Mouse (Mus musculus): Measurements from ENCODE around the gene Grk2. TPM values are rescaled to one million over a fixed set of nuclear protein-coding genes. Genes with fewer than 3 reads are reported as not detected.
"Not testable (repeated sequence)": the region's sequence is repeated elsewhere in the genome, so short reads cannot be mapped to it uniquely, and the experiment has no call there.

The Grk2 gene
- polyA plus RNA-seq, 1 experiment from 2014 or later: 14.8 TPM

- H3K36me3 ChIP-seq: no peaks in the 10 kb centered on the region
- peak overlapping the region; percentile 85 for H3K27ac ChIP-seq
- peak overlapping the region; percentile 75 for H3K4me3 ChIP-seq
- 1% methylated on average over 41 of the region's 41 CpGs for whole genome bisulfite sequencing
- H3K27me3 ChIP-seq (ENCODE audit: insufficient read depth, poor library complexity, severe bottlenecking): peaks cover 12% of the 10 kb centered on the region
- peak; percentile 92 for DNase-seq (ENCODE audit: low spot score)
- H3K4me1 ChIP-seq (replicated peaks): peaks cover 13% of the 10 kb centered on the region
- H3K9me3 ChIP-seq: no peaks in the 10 kb centered on the region
These were observed 48.7 kb downstream of the Grk2 start for GRCm38 (mm10) chr19:4257216-4257896.

GRCm38 (mm10) chr19:4255583-4256162 lies 50.3 kb downstream of the Grk2 start:
- no peak for DNase-seq (ENCODE audit: low spot score)
- H3K27me3 ChIP-seq (ENCODE audit: insufficient read depth, poor library complexity, severe bottlenecking): peaks cover 12% of the 10 kb centered on the region
- no peak overlapping the region for H3K4me3 ChIP-seq
- H3K4me1 ChIP-seq (replicated peaks): peaks cover 9% of the 10 kb centered on the region
- no peak overlapping the region for H3K27ac ChIP-seq
- no peaks in the 10 kb centered on the region for H3K36me3 ChIP-seq
- H3K9me3 ChIP-seq: no peaks in the 10 kb centered on the region
- 74% methylated on average over 11 of the region's 11 CpGs for WGBS

DNA sequence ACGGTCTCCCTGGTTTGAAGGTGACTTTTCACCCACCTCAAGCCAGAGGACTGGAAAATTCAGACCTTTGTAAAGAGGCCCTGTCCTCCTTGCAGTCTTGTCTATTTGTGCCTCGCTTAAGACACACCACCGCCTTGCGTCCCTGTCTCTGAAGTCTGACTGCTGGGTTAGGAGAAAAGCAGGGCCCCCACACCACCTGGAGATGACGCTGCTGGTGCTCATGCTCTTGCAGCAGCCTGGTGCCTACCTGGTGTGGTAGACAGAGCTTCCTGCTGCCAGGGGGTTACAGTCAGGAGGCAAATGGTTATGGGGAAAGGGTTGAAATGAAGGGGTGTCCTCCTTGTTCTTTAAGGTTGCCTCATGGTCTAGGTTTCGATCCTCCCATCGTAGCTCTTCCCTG lies 51.8 kb downstream of the Grk2 start:
- H3K4me3 ChIP-seq: no peak overlapping the region
- H3K36me3 ChIP-seq: no peaks in the 10 kb centered on the region
- 90% methylated on average over 7 of the region's 7 CpGs for WGBS
- DNase-seq (ENCODE audit: low spot score): no peak
- H3K27ac ChIP-seq: no peak overlapping the region
- H3K27me3 ChIP-seq (ENCODE audit: insufficient read depth, poor library complexity, severe bottlenecking): peaks cover 12% of the 10 kb centered on the region
- H3K9me3 ChIP-seq: no peaks in the 10 kb centered on the region
- peaks cover 9% of the 10 kb centered on the region for H3K4me1 ChIP-seq (replicated peaks)

- H3K27me3 ChIP-seq (ENCODE audit: insufficient read depth, poor library complexity, severe bottlenecking); H3K36me3 ChIP-seq; H3K4me1 ChIP-seq (replicated peaks); H3K27ac ChIP-seq; H3K4me3 ChIP-seq; DNase-seq (ENCODE audit: low spot score); H3K9me3 ChIP-seq: not testable (repeated sequence)
- 62% methylated on average over 1 of the region's 1 CpGs for WGBS
These were observed 57.3 kb downstream of the Grk2 start for GRCm38 (mm10) chr19:4248683-4249082.

DNA sequence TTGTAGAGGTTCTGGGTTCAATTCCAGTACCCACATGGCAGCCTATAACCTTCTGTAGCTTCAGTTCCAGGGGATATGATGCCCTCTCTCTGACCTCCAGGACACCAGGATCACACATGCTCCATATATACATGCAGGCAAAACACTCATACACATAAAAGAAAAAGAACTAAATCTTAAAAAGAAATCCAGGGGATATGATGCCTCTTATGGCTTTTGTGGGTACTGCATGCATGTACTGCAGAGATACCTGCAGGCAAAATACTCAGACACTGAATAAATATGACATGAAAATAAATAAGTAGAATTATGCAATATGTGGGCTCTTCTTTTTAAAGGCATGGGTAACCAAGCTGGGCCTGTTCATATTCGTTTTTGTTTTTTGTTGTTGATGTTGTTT lies 59.0 kb downstream of the Grk2 start:
- Histone ChIP-seq H3K27ac (no peak overlapping the region), H3K4me3 (no peak overlapping the region), H3K36me3 (no peaks in the 10 kb centered on the region), H3K27me3 (ENCODE audit: insufficient read depth, poor library complexity, severe bottlenecking) (no peaks in the 10 kb centered on the region), H3K9me3 (no peaks in the 10 kb centered on the region), H3K4me1 (replicated peaks) (no peaks in the 10 kb centered on the region)
- WGBS: 46% methylated on average over 1 of the region's 1 CpGs
- no peak for DNase-seq (ENCODE audit: low spot score)

GRCm38 (mm10) chr19:4244775-4245174 lies 61.2 kb downstream of the Grk2 start:
- 79% methylated on average over 6 of the region's 6 CpGs for WGBS
- no peaks in the 10 kb centered on the region for H3K9me3 ChIP-seq
- no peak overlapping the region for H3K27ac ChIP-seq
- no peaks in the 10 kb centered on the region for H3K36me3 ChIP-seq
- H3K4me1 ChIP-seq (replicated peaks): no peaks in the 10 kb centered on the region
- no peak for DNase-seq (ENCODE audit: low spot score)
- H3K27me3 ChIP-seq (ENCODE audit: insufficient read depth, poor library complexity, severe bottlenecking): no peaks in the 10 kb centered on the region
- no peak overlapping the region for H3K4me3 ChIP-seq

- DNase-seq (ENCODE audit: low spot score): no peak
- Histone ChIP-seq H3K4me1 (replicated peaks) (no peaks in the 10 kb centered on the region), H3K9me3 (no peaks in the 10 kb centered on the region), H3K27ac (no peak overlapping the region), H3K27me3 (ENCODE audit: insufficient read depth, poor library complexity, severe bottlenecking) (no peaks in the 10 kb centered on the region), H3K36me3 (no peaks in the 10 kb centered on the region), H3K4me3 (no peak overlapping the region)
- WGBS: 70% methylated on average over 3 of the region's 3 CpGs
These were observed 63.6 kb downstream of the Grk2 start for GRCm38 (mm10) chr19:4242416-4242815.

- H3K4me3 ChIP-seq: no peak overlapping the region
These were observed 65.8 kb downstream of the Grk2 start for GRCm38 (mm10) chr19:4240247-4240668.

More at GRCm38 (mm10) chr19:4240247-4240668, 65.8 kb downstream of the Grk2 start:
- H3K4me1 ChIP-seq (replicated peaks): peaks cover 6% of the 10 kb centered on the region
- 64% methylated on average over 8 of the region's 8 CpGs for WGBS
- H3K27me3 ChIP-seq (ENCODE audit: insufficient read depth, poor library complexity, severe bottlenecking): no peaks in the 10 kb centered on the region
- H3K27ac ChIP-seq: no peak overlapping the region
- no peaks in the 10 kb centered on the region for H3K9me3 ChIP-seq
- DNase-seq (ENCODE audit: low spot score): no peak
- no peaks in the 10 kb centered on the region for H3K36me3 ChIP-seq

Other genes starting within 250 kb of the Grk2 start
- not detected in 2 replicates for gene Gstp3, start 246.7 kb downstream of the Grk2 start, polyA plus RNA-seq (2016; fragmentation: Nextera tagmentation; extraction: Ambion mirVana)
- not detected in 2 replicates for gene Cabp2, start 224.6 kb downstream of the Grk2 start, polyA plus RNA-seq (2016; fragmentation: Nextera tagmentation; extraction: Ambion mirVana)
- 90.5 and 93.3 TPM in 2 replicates for gene Cdk2ap2, start 209.0 kb downstream of the Grk2 start, polyA plus RNA-seq (2016; fragmentation: Nextera tagmentation; extraction: Ambion mirVana)
- gene Pitpnm1, start 206.2 kb downstream of the Grk2 start, polyA plus RNA-seq (2016; fragmentation: Nextera tagmentation; extraction: Ambion mirVana): 8.5 and 19.9 TPM in 2 replicates
- gene Aip, start 180.4 kb downstream of the Grk2 start, polyA plus RNA-seq (2016; fragmentation: Nextera tagmentation; extraction: Ambion mirVana): 65.8 and 73.9 TPM in 2 replicates
- not detected in 2 replicates for gene Gpr152, start 166.4 kb downstream of the Grk2 start, polyA plus RNA-seq (2016; fragmentation: Nextera tagmentation; extraction: Ambion mirVana)
- 0.12 TPM in 1 of 2 replicates, not detected in the other for gene Cabp4, start 162.2 kb downstream of the Grk2 start, polyA plus RNA-seq (2016; fragmentation: Nextera tagmentation; extraction: Ambion mirVana)
- 138 and 156 TPM in 2 replicates for gene Coro1b, start 157.6 kb downstream of the Grk2 start, polyA plus RNA-seq (2016; fragmentation: Nextera tagmentation; extraction: Ambion mirVana)
- gene Ptprcap, start 152.6 kb downstream of the Grk2 start, polyA plus RNA-seq (2016; fragmentation: Nextera tagmentation; extraction: Ambion mirVana): 0.51 and 0.76 TPM in 2 replicates
- gene Rps6kb2, start 142.9 kb downstream of the Grk2 start, polyA plus RNA-seq (2016; fragmentation: Nextera tagmentation; extraction: Ambion mirVana): 65.4 and 77.0 TPM in 2 replicates
- 3.5 and 3.9 TPM in 2 replicates for gene Carns1, start 130.7 kb downstream of the Grk2 start, polyA plus RNA-seq (2016; fragmentation: Nextera tagmentation; extraction: Ambion mirVana)
- 0.85 and 1.2 TPM in 2 replicates for gene Tbc1d10c, start 114.9 kb downstream of the Grk2 start, polyA plus RNA-seq (2016; fragmentation: Nextera tagmentation; extraction: Ambion mirVana)
- 1,005 and 1,038 TPM in 2 replicates for gene Ppp1ca, start 114.2 kb downstream of the Grk2 start, polyA plus RNA-seq (2016; fragmentation: Nextera tagmentation; extraction: Ambion mirVana)
- 53.0 and 53.9 TPM in 2 replicates for gene Rad9a, start 104.6 kb downstream of the Grk2 start, polyA plus RNA-seq (2016; fragmentation: Nextera tagmentation; extraction: Ambion mirVana)
- gene Clcf1, start 92.0 kb downstream of the Grk2 start, polyA plus RNA-seq (2016; fragmentation: Nextera tagmentation; extraction: Ambion mirVana): 0.87 and 1.2 TPM in 2 replicates
- not detected in 2 replicates for gene AC109138.7, start 91.9 kb downstream of the Grk2 start, polyA plus RNA-seq (2016; fragmentation: Nextera tagmentation; extraction: Ambion mirVana)
- 17.5 and 19.7 TPM in 2 replicates for gene Pold4, start 74.3 kb downstream of the Grk2 start, polyA plus RNA-seq (2016; fragmentation: Nextera tagmentation; extraction: Ambion mirVana)
- gene Ssh3, start 37.0 kb downstream of the Grk2 start, polyA plus RNA-seq (2016; fragmentation: Nextera tagmentation; extraction: Ambion mirVana): 4.0 and 5.9 TPM in 2 replicates
- 9.9 and 14.4 TPM in 2 replicates for gene Ankrd13d, start 23.1 kb downstream of the Grk2 start, polyA plus RNA-seq (2016; fragmentation: Nextera tagmentation; extraction: Ambion mirVana)
- 51.6 and 53.9 TPM in 2 replicates for gene Kdm2a, start 92.1 kb upstream of the Grk2 start, polyA plus RNA-seq (2016; fragmentation: Nextera tagmentation; extraction: Ambion mirVana)
- 16.5 and 19.5 TPM in 2 replicates for gene Rhod, start 133.2 kb upstream of the Grk2 start, polyA plus RNA-seq (2016; fragmentation: Nextera tagmentation; extraction: Ambion mirVana)
- 1.2 and 1.6 TPM in 2 replicates for gene Syt12, start 171.2 kb upstream of the Grk2 start, polyA plus RNA-seq (2016; fragmentation: Nextera tagmentation; extraction: Ambion mirVana)
- 0.13 TPM in 1 of 2 replicates, not detected in the other for gene 2010003K11Rik, start 192.4 kb upstream of the Grk2 start, polyA plus RNA-seq (2016; fragmentation: Nextera tagmentation; extraction: Ambion mirVana)
- 23.1 and 25.5 TPM in 2 replicates for gene Pcx, start 204.2 kb upstream of the Grk2 start, polyA plus RNA-seq (2016; fragmentation: Nextera tagmentation; extraction: Ambion mirVana)

Measured in hindbrain, embryonic 10.5 days (tissue).